ENCODE assay signal across 8 mouse cellular contexts in the genomic region with DNA sequence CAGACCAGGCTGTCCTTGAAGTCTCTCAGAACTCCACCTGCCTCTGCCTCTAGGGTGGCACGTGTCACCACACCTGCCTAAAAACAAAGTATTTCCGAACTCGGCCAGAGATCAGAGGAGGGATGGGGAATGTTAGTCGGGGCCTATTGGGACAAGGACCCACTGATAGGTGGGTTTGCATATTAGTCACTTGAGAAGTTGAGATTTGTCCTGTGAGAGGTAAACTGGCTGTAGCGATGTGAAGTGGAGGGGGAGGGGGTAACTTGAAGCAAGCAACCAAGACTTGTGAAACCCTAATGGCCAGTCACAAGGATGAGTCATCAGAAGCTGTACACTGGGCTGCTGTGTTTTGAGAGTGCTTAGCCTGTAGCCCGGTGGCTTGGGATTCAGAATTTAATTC. TPM values are rescaled to one million over a fixed set of nuclear protein-coding genes. Genes with fewer than 3 reads are reported as not detected.
DNase-seq lines count a peak whose midpoint lies in the region; ATAC-seq and TF ChIP-seq lines count a peak whose summit lies in the region.

No protein-coding gene starts in this region.

- no peak overlapping the region for H3K27ac ChIP-seq in hindbrain, embryonic 13.5 days
- peak overlapping the region; percentile 76 for H3K27ac ChIP-seq in liver, adult 2 months (replicated peaks; ENCODE audit: insufficient read depth, low read depth, low read length)

- no peak for ATAC-seq in hindbrain, embryonic 13.5 days (ENCODE audit: low FRiP score)
- no peak for ATAC-seq in activated CD4-positive, CD25-positive, alpha-beta regulatory T cell, adult 4 months

- peaks cover 17% of the 10 kb centered on the region for H3K79me2 ChIP-seq in liver, adult 2 months (ENCODE audit: control insufficient read depth, insufficient read depth, low read length)
- peaks cover 60% of the 10 kb centered on the region for H3K79me2 ChIP-seq in myocyte (ENCODE audit: control insufficient read depth, insufficient read depth)

- H3K4me3 ChIP-seq in E14TG2a.4 (replicated peaks; ENCODE audit: low read length), result peak overlapping the region; percentile 91
- peak overlapping the region; percentile 95 for H3K4me3 ChIP-seq in hindbrain, embryonic 13.5 days
- H3K4me3 ChIP-seq in liver, adult 2 months (ENCODE audit: insufficient read depth, low read depth, low read length), result peak overlapping the region; percentile 32
- peak overlapping the region; percentile 90 for H3K4me3 ChIP-seq in myocyte

- H3K4me1 ChIP-seq in E14TG2a.4 (replicated peaks; ENCODE audit: low read depth, low read length), result peaks cover 39% of the 10 kb centered on the region
- peaks cover 40% of the 10 kb centered on the region for H3K4me1 ChIP-seq in hindbrain, embryonic 13.5 days (replicated peaks)
- H3K4me1 ChIP-seq in liver, adult 2 months (ENCODE audit: control insufficient read depth, insufficient read depth, low read length), result peaks cover 17% of the 10 kb centered on the region

- no peaks in the 10 kb centered on the region for H3K9me3 ChIP-seq in E14TG2a.4 (ENCODE audit: low read length)
- no peaks in the 10 kb centered on the region for H3K9me3 ChIP-seq in hindbrain, embryonic 13.5 days

- 37% methylated on average over 6 of the region's 6 CpGs for WGBS in hindbrain, embryonic 13.5 days
- WGBS in liver, adult 2 months, result 3% methylated on average over 6 of the region's 6 CpGs

- intact Hi-C loops in left cerebral cortex, postnatal 14 days (cut with DNase I), result no loop called here

- peak; percentile 52 for DNase-seq in ZHBTc4 (ENCODE audit: low read depth, low spot score)
- peak; percentile 66 for DNase-seq in fibroblast of lung, adult 2 months (ENCODE audit: low read depth)
- DNase-seq in liver, adult 2 months (ENCODE audit: extremely low read depth, low read depth, low spot score), result peak; percentile 79
- DNase-seq in left cerebral cortex, postnatal 14 days (ENCODE audit: low spot score in 2 of 2), result no peak

- peaks cover 37% of the 10 kb centered on the region for H3K36me3 ChIP-seq in E14TG2a.4 (ENCODE audit: insufficient read depth, low read length)
- H3K36me3 ChIP-seq in hindbrain, embryonic 13.5 days, result 0 out of 2 replicates have a peak, but pooled peaks cover 8% of the 10 kb centered on the region
- H3K36me3 ChIP-seq in liver, adult 2 months (ENCODE audit: control insufficient read depth, insufficient read depth, low read length), result peaks cover 16% of the 10 kb centered on the region
- H3K36me3 ChIP-seq in myocyte (ENCODE audit: control insufficient read depth, insufficient read depth), result peaks cover 21% of the 10 kb centered on the region

- H3K27me3 ChIP-seq in E14TG2a.4 (ENCODE audit: insufficient read depth, low read length) (peaks cover 10% of the 10 kb centered on the region), myocyte (ENCODE audit: control insufficient read depth, insufficient read depth, insufficient read length) (no peaks in the 10 kb centered on the region)
- H3K27me3 ChIP-seq in hindbrain, embryonic 13.5 days, result no peaks in the 10 kb centered on the region
- H3K27me3 ChIP-seq in liver, adult 2 months (ENCODE audit: control insufficient read depth, insufficient read depth, low read length), result no peaks in the 10 kb centered on the region

- TF ChIP-seq CTCF in E14TG2a.4 (conservative IDR thresholded peaks at IDR 0.05; ENCODE audit: low read length), result no peak
- TF ChIP-seq CTCF in liver, adult 2 months (IDR thresholded peaks at IDR 0.05; ENCODE audit: low read depth, low read length), result no peak

- H3K4me2 ChIP-seq in hindbrain, embryonic 13.5 days, result peak overlapping the region; percentile 74
- H3K4me2 ChIP-seq in myocyte (ENCODE audit: low read depth), result peak overlapping the region; percentile 96

- no peak for TF ChIP-seq POLR2A in liver, adult 2 months (IDR thresholded peaks at IDR 0.05; ENCODE audit: extremely low read depth, insufficient read depth, low read length)
- TF ChIP-seq POLR2A in myocyte (IDR thresholded peaks at IDR 0.05; ENCODE audit: insufficient read length, low read depth), result no peak

- H3K9ac ChIP-seq in hindbrain, embryonic 13.5 days, result peak overlapping the region; percentile 99; the same call in 1 of the 2 replicates
- H3K9ac ChIP-seq in liver, adult 2 months (ENCODE audit: low read depth, low read length), result peak overlapping the region; percentile 51

- H3ac ChIP-seq in myocyte (ENCODE audit: control insufficient read depth, insufficient read length), result no peak overlapping the region

TF ChIP-seq in myocyte, 11 proteins besides CTCF, POLR2A, EP300 and RAD21:
- TF ChIP-seq CEBPB (IDR thresholded peaks at IDR 0.05; ENCODE audit: insufficient read depth, poor library complexity, severe bottlenecking), result peak; percentile 63; the same call in 1 of the 2 replicates
- no peak for TF ChIP-seq POLR2AphosphoS2 (IDR thresholded peaks at IDR 0.05; ENCODE audit: insufficient read length, low read depth)
- TF ChIP-seq TCF12 (IDR thresholded peaks at IDR 0.05; ENCODE audit: insufficient read depth, poor library complexity, severe bottlenecking), result no peak
- no peak for TF ChIP-seq MYOD1 (IDR thresholded peaks at IDR 0.05; ENCODE audit: control insufficient read depth in 1 of 3, insufficient read length in 2 of 3, low read depth in 2 of 3)

RNA-seq across cellular contexts. Expression of a gene that starts 1.5 kb away (rescaled TPM):
- 0.26 and 0.27 TPM in 2 replicates for polyA plus RNA-seq in hindbrain, embryonic 13.5 days (2015; fragmentation: Nextera tagmentation; extraction: Ambion mirVana)
- 0.60 and 1.3 TPM in 2 replicates for total RNA-seq in liver, adult 2 months (2014; rRNA removed)
- polyA plus RNA-seq in liver, adult 2 months (2012; rRNA removed), result 0.37 and 0.50 TPM in 2 replicates
- not detected for polyA plus RNA-seq in myocyte (2012; fragmentation: generic; extraction: Trizol)
- not detected for polyA plus RNA-seq in activated CD4-positive, CD25-positive, alpha-beta regulatory T cell, adult 4 months (2017; shearing (Covaris generic))
- total RNA-seq in left cerebral cortex, postnatal 14 days (2021), result not detected

RNA-seq across cellular contexts. Expression of a gene that starts 2.8 kb away (rescaled TPM):
- 147 and 150 TPM in 2 replicates for polyA plus RNA-seq in hindbrain, embryonic 13.5 days (2015; fragmentation: Nextera tagmentation; extraction: Ambion mirVana)
- total RNA-seq in liver, adult 2 months (2014; rRNA removed), result 99.1 and 116 TPM in 2 replicates
- polyA plus RNA-seq in liver, adult 2 months (2012; rRNA removed), result 11.1 and 13.9 TPM in 2 replicates
- 12.4 TPM for polyA plus RNA-seq in myocyte (2012; fragmentation: generic; extraction: Trizol)
- polyA plus RNA-seq in activated CD4-positive, CD25-positive, alpha-beta regulatory T cell, adult 4 months (2017; shearing (Covaris generic)), result 100 to 1,000 TPM; 154 to 164 TPM
- total RNA-seq in left cerebral cortex, postnatal 14 days (2021), result 100 to 1,000 TPM in 1 of 2 experiments, 10 to 100 TPM in 1; 99.1 to 102 TPM

RNA-seq across cellular contexts. Expression of a gene that starts 25.4 kb away (rescaled TPM):
- polyA plus RNA-seq in hindbrain, embryonic 13.5 days (2015; fragmentation: Nextera tagmentation; extraction: Ambion mirVana), result 6.9 and 7.1 TPM in 2 replicates
- 0.07 and 0.09 TPM in 2 replicates for total RNA-seq in liver, adult 2 months (2014; rRNA removed)
- polyA plus RNA-seq in liver, adult 2 months (2012; rRNA removed), result 0.05 TPM in 1 of 2 replicates, not detected in the other
- 10.3 TPM for polyA plus RNA-seq in myocyte (2012; fragmentation: generic; extraction: Trizol)
- polyA plus RNA-seq in activated CD4-positive, CD25-positive, alpha-beta regulatory T cell, adult 4 months (2017; shearing (Covaris generic)), result under 1 TPM; 0.78 to 0.98 TPM
- total RNA-seq in left cerebral cortex, postnatal 14 days (2021), result 10 to 100 TPM; 10.7 to 12.9 TPM

RNA-seq across cellular contexts. Expression of a gene that starts 44.1 kb away (rescaled TPM):
- not detected in 2 replicates for polyA plus RNA-seq in hindbrain, embryonic 13.5 days (2015; fragmentation: Nextera tagmentation; extraction: Ambion mirVana)
- total RNA-seq in liver, adult 2 months (2014; rRNA removed), result not detected in 2 replicates
- polyA plus RNA-seq in liver, adult 2 months (2012; rRNA removed), result not detected in 2 replicates
- polyA plus RNA-seq in myocyte (2012; fragmentation: generic; extraction: Trizol), result not detected
- not detected for polyA plus RNA-seq in activated CD4-positive, CD25-positive, alpha-beta regulatory T cell, adult 4 months (2017; shearing (Covaris generic))
- total RNA-seq in left cerebral cortex, postnatal 14 days (2021), result not detected

Comparison
In these comparisons a context has a peak if more than half of its experiments do, and no peak if none do; other contexts are left out.
1. H3K4me3 ChIP-seq: peak in every context shown above with its lines; median percentile 95 in hindbrain, embryonic 13.5 days; 91 in E14TG2a.4; 90 in myocyte; 32 in liver, adult 2 months.
2. DNase-seq: peak in ZHBTc4 (single experiment), fibroblast of lung, adult 2 months (single experiment) and liver, adult 2 months (single experiment); none in left cerebral cortex, postnatal 14 days (0 of 2).